Mouse (Mus musculus): ENCODE results near the gene Ago1. TPM values are rescaled to one million over a fixed set of nuclear protein-coding genes. Genes with fewer than 3 reads are reported as not detected.

Gene Ago1
- polyA plus RNA-seq, 1 experiment from 2014 or later = 11.9 TPM

DNA sequence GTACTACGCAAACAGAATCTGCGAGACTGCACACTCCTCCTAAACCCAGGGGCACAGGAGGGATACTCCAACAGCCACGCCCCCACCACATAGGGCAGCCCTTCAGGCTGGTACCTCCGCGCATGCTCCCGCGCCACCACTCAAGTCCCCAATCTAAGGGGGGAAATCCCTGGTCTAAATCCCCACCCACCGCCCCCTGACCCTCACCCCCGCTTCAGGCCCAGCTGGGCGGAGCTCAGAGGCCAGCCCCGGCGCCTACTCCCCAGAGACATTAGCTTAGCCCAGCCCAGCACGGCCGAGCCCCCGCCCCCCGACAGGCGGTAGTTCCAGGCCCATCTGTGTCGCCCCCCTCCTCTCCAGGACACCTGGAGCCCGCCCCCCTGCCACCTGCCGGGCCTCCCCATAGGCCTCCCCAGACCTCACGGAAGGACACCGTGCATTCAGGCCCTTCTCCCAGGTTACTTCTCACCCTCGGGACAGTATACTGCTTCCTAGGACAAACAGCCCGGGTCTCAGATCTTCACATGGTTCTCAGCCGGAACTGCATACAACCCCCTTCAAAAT is 580 bp downstream of the Ago1 start:
- H3K4me1 ChIP-seq = peaks cover 51% of the 10 kb centered on the region
- no peaks in the 10 kb centered on the region for H3K36me3 ChIP-seq (replicated peaks)
- H3K4me3 ChIP-seq = peak overlapping the region; percentile 60
- under 1% methylated on average over 25 of the region's 25 CpGs for WGBS
- no peaks in the 10 kb centered on the region for H3K9me3 ChIP-seq
- peak; percentile 54 for ATAC-seq (replicated peaks)
- H3K27me3 ChIP-seq (replicated peaks) = no peaks in the 10 kb centered on the region
- peak overlapping the region; percentile 93 for H3K27ac ChIP-seq
- H3K4me2 ChIP-seq = peak overlapping the region; percentile 61
- peak overlapping the region; percentile 73 for H3K9ac ChIP-seq

DNA sequence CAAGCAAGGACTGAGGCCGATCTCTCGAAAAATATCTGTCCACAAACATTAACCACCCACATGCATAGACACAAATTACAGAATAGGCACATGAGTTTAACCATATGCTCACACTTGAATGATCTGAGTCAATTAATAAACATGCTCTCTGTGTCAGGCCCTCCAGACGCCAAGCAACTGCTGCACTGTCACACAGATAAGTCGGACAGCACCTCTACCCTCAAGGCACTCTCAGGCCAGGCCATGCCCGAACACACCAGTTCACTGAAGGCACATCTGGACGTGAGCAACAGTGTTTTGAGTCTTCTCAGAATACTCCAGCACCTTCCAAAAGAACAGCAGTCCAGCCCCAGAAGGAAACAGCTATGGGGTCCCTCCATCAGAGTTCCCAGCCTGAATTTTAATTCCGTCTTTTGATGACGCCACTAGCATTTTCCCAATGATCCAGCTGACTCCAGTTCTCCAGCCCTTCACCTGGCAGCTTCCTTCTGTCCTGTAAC is 2.1 kb downstream of the Ago1 start:
- Histone ChIP-seq H3K36me3 (replicated peaks) (no peaks in the 10 kb centered on the region), H3K9ac (peak overlapping the region; percentile 26), H3K27ac (peak overlapping the region; percentile 93), H3K4me1 (peaks cover 58% of the 10 kb centered on the region), H3K9me3 (no peaks in the 10 kb centered on the region), H3K4me2 (peak overlapping the region; percentile 61), H3K4me3 (peak overlapping the region; percentile 60), H3K27me3 (replicated peaks) (no peaks in the 10 kb centered on the region)
- no peak for ATAC-seq (replicated peaks)
- 7% methylated on average over 8 of the region's 8 CpGs for WGBS

DNA sequence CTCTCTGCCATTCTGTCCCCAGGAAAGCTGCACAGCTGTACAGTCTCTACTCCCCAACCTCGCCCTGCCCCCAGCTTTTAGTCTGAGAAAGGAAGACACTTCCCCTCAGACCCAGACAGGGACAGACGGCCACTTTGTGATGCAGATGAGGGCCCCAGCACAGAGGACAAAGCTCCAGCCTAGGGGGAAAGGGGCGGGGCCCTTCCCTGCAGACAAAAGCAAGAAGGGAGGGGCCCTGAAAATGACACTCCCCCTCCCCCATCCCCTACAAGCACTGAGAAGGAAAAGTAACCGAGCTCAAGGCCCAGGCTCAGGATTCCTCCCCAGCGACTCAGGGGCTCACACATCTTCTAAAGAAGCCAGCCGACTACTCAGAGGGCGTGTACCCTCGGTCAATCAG is 2.5 kb downstream of the Ago1 start:
- H3K36me3 ChIP-seq (replicated peaks) = no peaks in the 10 kb centered on the region; the same call in 1 of the 2 replicates
- ATAC-seq (replicated peaks) = peak; percentile 41; the same call in 1 of the 2 replicates
- H3K9ac ChIP-seq = peak overlapping the region; percentile 26; the same call in 1 of the 2 replicates
- peak overlapping the region; percentile 93 for H3K27ac ChIP-seq
- H3K4me1 ChIP-seq = peaks cover 58% of the 10 kb centered on the region
- H3K27me3 ChIP-seq (replicated peaks) = no peaks in the 10 kb centered on the region
- under 1% methylated on average over 8 of the region's 8 CpGs for WGBS
- peak overlapping the region; percentile 60 for H3K4me3 ChIP-seq
- H3K9me3 ChIP-seq = no peaks in the 10 kb centered on the region
- peak overlapping the region; percentile 61 for H3K4me2 ChIP-seq

DNA sequence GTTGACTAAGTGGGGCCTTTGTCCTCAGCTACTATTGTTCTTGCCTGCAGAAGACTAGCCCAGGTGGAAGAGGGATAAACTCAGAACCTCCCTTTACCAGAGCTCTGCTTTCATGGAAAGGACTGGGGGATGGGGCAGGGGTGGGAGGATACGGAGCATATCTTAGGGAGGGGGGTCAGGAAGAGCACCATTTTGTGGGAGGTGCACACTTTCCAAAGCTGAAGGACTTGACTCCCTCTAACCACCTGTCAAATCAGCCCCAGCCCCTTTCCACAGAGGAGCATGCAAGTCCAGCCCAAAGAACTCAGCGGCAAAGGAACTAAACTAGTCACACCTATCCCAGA is 3.5 kb downstream of the Ago1 start:
- peak overlapping the region; percentile 60 for H3K4me3 ChIP-seq
- H3K27ac ChIP-seq = peak overlapping the region; percentile 93
- 3% methylated on average over 2 of the region's 2 CpGs for WGBS
- no peak overlapping the region for H3K9ac ChIP-seq
- peaks cover 58% of the 10 kb centered on the region for H3K4me1 ChIP-seq
- no peaks in the 10 kb centered on the region for H3K27me3 ChIP-seq (replicated peaks)
- ATAC-seq (replicated peaks) = no peak
- H3K4me2 ChIP-seq = peak overlapping the region; percentile 61
- no peaks in the 10 kb centered on the region for H3K9me3 ChIP-seq
- H3K36me3 ChIP-seq (replicated peaks) = peaks cover 6% of the 10 kb centered on the region; the same call in 1 of the 2 replicates

DNA sequence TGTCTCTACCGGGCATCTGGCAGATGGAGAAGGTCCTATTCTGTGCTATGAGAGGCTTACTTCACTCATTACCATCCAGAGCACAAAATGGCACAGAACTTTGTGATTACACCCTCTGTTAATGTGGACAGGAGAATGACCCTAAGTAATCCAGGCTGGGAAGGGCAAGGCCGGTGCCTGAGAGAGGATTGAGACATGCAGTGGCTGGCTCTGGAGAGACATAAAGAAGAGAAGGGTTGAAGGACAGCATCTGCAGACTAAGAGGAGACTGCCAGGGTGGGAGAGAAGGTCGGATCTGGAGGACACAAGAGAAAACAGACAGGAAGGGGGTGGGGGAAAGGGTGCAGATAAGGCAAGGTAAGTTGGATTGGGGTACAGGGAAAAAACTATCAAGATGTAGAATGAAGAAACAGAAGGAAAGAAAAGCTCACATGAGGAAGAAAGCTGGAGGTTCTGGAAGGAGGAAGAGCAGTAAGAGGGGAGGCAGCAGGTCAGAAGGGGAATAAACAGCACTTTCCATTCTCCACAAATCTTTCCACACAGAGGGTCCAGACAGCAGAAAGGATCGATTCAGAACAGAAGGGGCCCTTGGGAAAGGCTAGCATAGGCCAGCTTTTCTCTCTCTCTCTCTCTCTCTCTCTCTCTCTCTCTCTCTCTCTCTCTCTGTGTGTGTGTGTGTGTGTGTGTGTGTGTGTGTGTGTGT is 4.0 kb downstream of the Ago1 start:
- no peak overlapping the region for H3K9ac ChIP-seq
- H3K4me2 ChIP-seq = peak overlapping the region; percentile 61
- no peak overlapping the region for H3K4me3 ChIP-seq
- peak overlapping the region; percentile 93 for H3K27ac ChIP-seq
- no peaks in the 10 kb centered on the region for H3K27me3 ChIP-seq (replicated peaks)
- WGBS = 5% methylated on average over 4 of the region's 4 CpGs
- no peak for ATAC-seq (replicated peaks)
- peaks cover 12% of the 10 kb centered on the region; the same call in 1 of the 2 replicates for H3K36me3 ChIP-seq (replicated peaks)
- peaks cover 57% of the 10 kb centered on the region for H3K4me1 ChIP-seq
- H3K9me3 ChIP-seq = no peaks in the 10 kb centered on the region

DNA sequence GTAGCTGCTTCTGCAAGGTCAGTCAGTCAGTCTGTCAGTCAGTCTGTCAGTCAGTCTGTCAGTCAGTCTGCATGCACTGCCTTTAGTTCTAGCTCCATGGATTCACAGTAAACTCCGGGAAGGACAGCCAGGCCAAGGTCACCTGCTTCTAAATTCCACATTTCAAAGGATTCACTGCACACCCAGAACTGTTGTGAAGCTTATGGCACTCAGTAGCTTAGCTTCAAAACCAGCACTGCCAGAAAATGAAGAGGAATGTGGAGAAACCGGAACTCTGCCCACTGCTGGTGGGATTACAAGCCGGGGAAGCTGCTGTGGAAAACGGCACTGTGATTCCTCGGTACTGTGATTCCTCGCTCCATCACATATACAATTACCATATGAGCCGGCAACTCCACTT is 12.9 kb downstream of the Ago1 start:
- Histone ChIP-seq H3K4me2 (no peak overlapping the region), H3K9ac (no peak overlapping the region), H3K36me3 (replicated peaks) (peaks cover 80% of the 10 kb centered on the region), H3K27me3 (replicated peaks) (no peaks in the 10 kb centered on the region), H3K27ac (no peak overlapping the region), H3K9me3 (no peaks in the 10 kb centered on the region), H3K4me1 (no peaks in the 10 kb centered on the region), H3K4me3 (no peak overlapping the region)
- ATAC-seq (replicated peaks) = no peak
- WGBS = 93% methylated on average over 7 of the region's 7 CpGs

DNA sequence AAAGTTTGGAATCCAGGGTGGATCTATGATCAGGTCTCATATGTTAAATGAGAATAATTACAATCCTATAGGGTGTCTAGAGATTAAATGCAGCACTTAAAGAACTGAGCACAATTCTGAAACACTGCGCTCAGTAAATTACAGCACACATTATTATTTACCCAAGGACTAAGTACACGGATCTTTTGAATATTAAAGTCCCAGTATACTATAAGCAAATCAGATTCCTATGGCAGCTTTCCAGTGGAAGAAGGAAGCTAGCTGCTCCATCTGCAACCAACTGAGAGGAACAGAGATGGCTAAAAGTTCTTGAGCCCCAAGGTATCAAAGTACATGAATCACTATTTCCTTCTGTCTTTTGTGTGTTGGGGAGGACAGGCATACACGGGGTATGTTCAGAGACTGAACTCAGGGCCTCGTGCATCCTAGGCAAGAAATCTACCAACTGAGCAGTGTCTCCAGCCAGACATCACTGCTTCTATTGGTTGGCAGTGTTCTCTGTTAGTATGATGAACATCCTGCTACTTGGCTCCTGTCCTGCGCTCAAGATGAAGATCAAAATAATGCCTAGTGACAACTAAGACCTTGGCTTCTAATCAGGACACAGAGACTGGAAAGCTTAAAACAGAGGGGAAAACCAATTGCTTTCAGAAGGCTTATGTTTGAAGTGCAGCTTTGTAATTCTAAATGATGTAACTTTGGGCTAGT is 13.7 kb downstream of the Ago1 start:
- H3K9me3 ChIP-seq = no peaks in the 10 kb centered on the region
- no peak for ATAC-seq (replicated peaks)
- no peaks in the 10 kb centered on the region for H3K27me3 ChIP-seq (replicated peaks)
- no peak overlapping the region for H3K4me2 ChIP-seq
- WGBS = 94% methylated on average over 5 of the region's 5 CpGs
- H3K27ac ChIP-seq = no peak overlapping the region
- peaks cover 77% of the 10 kb centered on the region for H3K36me3 ChIP-seq (replicated peaks)
- no peak overlapping the region for H3K9ac ChIP-seq
- H3K4me1 ChIP-seq = no peaks in the 10 kb centered on the region
- H3K4me3 ChIP-seq = no peak overlapping the region

DNA sequence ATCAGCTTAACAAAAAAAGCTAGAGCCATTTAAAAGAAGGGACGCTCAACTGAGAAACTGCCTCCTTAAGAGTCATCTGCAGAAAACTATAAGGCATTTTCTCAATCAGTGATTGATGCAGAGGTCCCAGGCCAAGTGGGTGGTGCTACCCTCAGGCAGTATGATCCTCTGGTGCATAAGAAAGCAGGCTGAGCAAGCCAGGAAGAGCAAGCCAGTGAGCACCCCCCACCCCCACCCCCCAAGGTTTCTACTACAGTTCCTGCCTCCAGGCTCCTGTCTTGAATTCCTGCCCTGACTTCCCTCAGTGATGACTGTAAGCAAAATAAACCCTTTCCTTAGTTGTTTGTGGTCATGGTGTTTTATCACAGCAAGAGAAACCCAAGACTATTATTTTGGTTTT is 18.1 kb downstream of the Ago1 start:
- H3K36me3 ChIP-seq (replicated peaks) = peaks cover 68% of the 10 kb centered on the region
- WGBS = 97% methylated on average over 1 of the region's 1 CpGs

DNA sequence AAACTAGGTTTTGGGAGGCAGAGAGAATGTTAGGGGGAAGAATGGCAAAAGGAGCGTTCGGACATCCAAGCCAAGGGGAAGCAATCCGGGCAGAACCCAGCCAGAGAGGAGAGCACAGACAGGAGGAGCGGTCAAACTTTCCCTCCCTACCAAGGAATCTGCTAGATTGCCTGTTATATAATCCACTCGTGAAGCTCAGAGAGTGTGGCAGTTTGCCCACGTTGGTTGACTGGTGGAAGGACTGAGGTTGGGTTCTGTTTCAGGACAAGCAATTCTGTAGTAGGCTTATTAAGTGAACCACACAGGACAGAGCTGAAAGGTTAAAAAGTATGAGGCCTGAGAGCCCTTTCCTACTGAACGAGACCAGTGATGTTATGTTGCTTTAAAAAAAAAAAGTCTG is 21.3 kb downstream of the Ago1 start:
- no peaks in the 10 kb centered on the region for H3K27me3 ChIP-seq (replicated peaks)
- H3K27ac ChIP-seq = no peak overlapping the region
- H3K4me2 ChIP-seq = no peak overlapping the region
- WGBS = 91% methylated on average over 7 of the region's 7 CpGs
- H3K4me3 ChIP-seq = no peak overlapping the region
- H3K9me3 ChIP-seq = no peaks in the 10 kb centered on the region
- H3K36me3 ChIP-seq (replicated peaks) = peaks cover 64% of the 10 kb centered on the region
- ATAC-seq (replicated peaks) = no peak
- no peak overlapping the region for H3K9ac ChIP-seq
- no peaks in the 10 kb centered on the region for H3K4me1 ChIP-seq

More for the DNA sequence above, 18.1 kb downstream of the Ago1 start:
- H3K9me3 ChIP-seq = no peaks in the 10 kb centered on the region
- no peak overlapping the region for H3K27ac ChIP-seq
- no peak overlapping the region for H3K4me2 ChIP-seq
- no peaks in the 10 kb centered on the region for H3K27me3 ChIP-seq (replicated peaks)
- no peaks in the 10 kb centered on the region for H3K4me1 ChIP-seq
- no peak overlapping the region for H3K9ac ChIP-seq
- no peak for ATAC-seq (replicated peaks)
- no peak overlapping the region for H3K4me3 ChIP-seq

DNA sequence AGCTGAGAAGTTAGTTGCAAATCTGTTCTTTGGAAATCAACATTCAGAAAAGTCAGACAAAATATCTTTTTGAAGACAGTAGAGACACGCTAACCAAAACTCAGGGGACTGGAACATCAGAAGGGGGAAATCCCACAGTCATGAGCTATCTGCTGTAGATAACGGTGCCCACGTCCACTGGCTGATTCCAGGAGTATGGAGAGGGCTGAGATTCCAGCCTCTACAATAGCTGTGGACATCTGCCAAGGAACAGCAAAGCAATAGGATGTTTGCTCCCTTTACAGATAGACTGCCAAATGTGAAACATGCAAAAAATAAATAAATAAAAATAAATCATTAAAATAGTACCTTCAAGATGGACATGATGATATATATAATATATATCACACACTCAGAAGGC is 23.9 kb downstream of the Ago1 start:
- no peaks in the 10 kb centered on the region for H3K9me3 ChIP-seq
- no peak overlapping the region for H3K4me2 ChIP-seq
- H3K27ac ChIP-seq = no peak overlapping the region
- no peak overlapping the region for H3K9ac ChIP-seq
- 83% methylated on average over 3 of the region's 3 CpGs for WGBS
- ATAC-seq (replicated peaks) = no peak
- H3K36me3 ChIP-seq (replicated peaks) = peaks cover 73% of the 10 kb centered on the region
- H3K27me3 ChIP-seq (replicated peaks) = no peaks in the 10 kb centered on the region
- H3K4me3 ChIP-seq = no peak overlapping the region
- no peaks in the 10 kb centered on the region for H3K4me1 ChIP-seq

DNA sequence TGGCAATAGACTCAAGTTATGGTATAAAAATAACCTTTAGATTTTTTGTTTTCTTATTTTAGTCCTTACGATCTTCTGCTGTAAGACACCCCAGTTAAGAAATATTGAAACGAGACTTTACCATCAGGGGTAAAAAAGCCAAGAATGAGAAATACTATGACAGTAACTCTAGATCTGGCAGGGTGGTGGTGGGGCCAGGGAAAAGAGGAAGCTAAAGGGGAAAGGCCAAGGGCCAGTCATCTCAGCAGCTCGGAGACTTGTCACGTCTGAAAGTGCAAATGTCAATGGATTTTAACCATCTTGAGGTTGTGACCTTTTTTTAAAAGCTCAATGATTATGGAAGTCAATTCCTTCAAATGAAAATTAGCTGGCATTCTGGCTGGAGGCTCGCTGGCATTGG is 30.1 kb downstream of the Ago1 start:
- H3K4me1 ChIP-seq = no peaks in the 10 kb centered on the region
- no peaks in the 10 kb centered on the region for H3K27me3 ChIP-seq (replicated peaks)
- no peak overlapping the region for H3K27ac ChIP-seq
- 87% methylated on average over 5 of the region's 5 CpGs for WGBS
- no peaks in the 10 kb centered on the region for H3K9me3 ChIP-seq
- no peak overlapping the region for H3K4me2 ChIP-seq
- no peak overlapping the region for H3K4me3 ChIP-seq
- peaks cover 60% of the 10 kb centered on the region for H3K36me3 ChIP-seq (replicated peaks)
- no peak overlapping the region for H3K9ac ChIP-seq
- no peak for ATAC-seq (replicated peaks)

DNA sequence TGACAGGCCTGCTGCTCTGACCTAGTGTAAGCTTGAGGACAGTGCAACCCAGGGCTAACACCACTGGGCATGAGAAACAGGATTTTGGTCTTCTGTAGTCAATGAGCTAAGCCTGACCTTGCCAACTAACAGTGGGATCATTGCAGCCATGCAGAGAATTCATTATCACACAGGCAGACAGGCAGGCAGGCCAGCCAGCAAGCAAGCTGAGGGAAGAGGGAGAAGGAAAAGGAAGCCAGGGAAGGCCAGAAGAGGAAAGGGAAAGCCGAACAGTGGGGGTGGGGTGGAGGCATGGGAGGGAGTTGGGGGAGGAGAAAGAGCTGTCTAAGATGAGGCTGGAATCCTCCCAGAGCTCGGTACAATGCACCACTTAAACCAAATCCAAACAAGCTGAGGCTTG is 32.1 kb downstream of the Ago1 start:
- H3K36me3 ChIP-seq (replicated peaks) = peaks cover 41% of the 10 kb centered on the region
- no peak overlapping the region for H3K9ac ChIP-seq
- H3K27me3 ChIP-seq (replicated peaks) = no peaks in the 10 kb centered on the region
- H3K4me1 ChIP-seq = no peaks in the 10 kb centered on the region
- H3K9me3 ChIP-seq = no peaks in the 10 kb centered on the region
- WGBS = 47% methylated on average over 2 of the region's 2 CpGs
- H3K4me3 ChIP-seq = no peak overlapping the region
- no peak overlapping the region for H3K27ac ChIP-seq
- 0 out of 2 replicates have a peak, but pooled peaks have one; percentile 39 for ATAC-seq (replicated peaks)
- H3K4me2 ChIP-seq = no peak overlapping the region
